Mouse (Mus musculus): ENCODE data around the gene Ctnnb1. TPM values are rescaled to one million over a fixed set of nuclear protein-coding genes. Genes with fewer than 3 reads are reported as not detected.
"Not testable (repeated sequence)": the region's sequence is repeated elsewhere in the genome, so short reads cannot be mapped to it uniquely, and the experiment has no call there.

Ctnnb1 gene
- polyA plus RNA-seq (2012; rRNA removed): 82.5 and 250 TPM in 2 replicates

- DNase-seq (ENCODE audit: low read depth): no peak
Observed at GRCm38 (mm10) chr9:120929081-120929480, at the start of gene Ctnnb1. Gene Ctnnb1 (plus strand): TSS chr9:120929216.

- DNase-seq (ENCODE audit: low read depth): no peak
Observed at GRCm38 (mm10) chr9:120880286-120880685, 48.7 kb upstream of the Ctnnb1 start.

GRCm38 (mm10) chr9:120881121-120881520, 47.9 kb upstream of the Ctnnb1 start:
- DNase-seq (ENCODE audit: low read depth): no peak

- DNase-seq (ENCODE audit: low read depth): no peak
Observed at GRCm38 (mm10) chr9:120881839-120882238, 47.2 kb upstream of the Ctnnb1 start.

- no peak for DNase-seq (ENCODE audit: low read depth)
Observed at GRCm38 (mm10) chr9:120884726-120885125, 44.3 kb upstream of the Ctnnb1 start.

GRCm38 (mm10) chr9:120887631-120888030, 41.4 kb upstream of the Ctnnb1 start:
- no peak for DNase-seq (ENCODE audit: low read depth)

GRCm38 (mm10) chr9:120893435-120893834, 35.6 kb upstream of the Ctnnb1 start:
- no peak for DNase-seq (ENCODE audit: low read depth)

GRCm38 (mm10) chr9:120893971-120894370, 35.0 kb upstream of the Ctnnb1 start:
- DNase-seq (ENCODE audit: low read depth): no peak

GRCm38 (mm10) chr9:120894376-120894775, 34.6 kb upstream of the Ctnnb1 start:
- no peak for DNase-seq (ENCODE audit: low read depth)

GRCm38 (mm10) chr9:120896502-120896901, 32.5 kb upstream of the Ctnnb1 start:
- DNase-seq (ENCODE audit: low read depth): no peak

- no peak for DNase-seq (ENCODE audit: low read depth)
Observed at GRCm38 (mm10) chr9:120897269-120897668, 31.7 kb upstream of the Ctnnb1 start.

- DNase-seq (ENCODE audit: low read depth): no peak
Observed at GRCm38 (mm10) chr9:120899833-120900232, 29.2 kb upstream of the Ctnnb1 start.

GRCm38 (mm10) chr9:120900338-120901274, 28.4 kb upstream of the Ctnnb1 start:
- no peak for DNase-seq (ENCODE audit: low read depth)

- DNase-seq (ENCODE audit: low read depth): no peak
Observed at GRCm38 (mm10) chr9:120902562-120902961, 26.5 kb upstream of the Ctnnb1 start.

- DNase-seq (ENCODE audit: low read depth): no peak
Observed at GRCm38 (mm10) chr9:120908461-120908860, 20.6 kb upstream of the Ctnnb1 start.

GRCm38 (mm10) chr9:120913152-120913551, 15.9 kb upstream of the Ctnnb1 start:
- DNase-seq (ENCODE audit: low read depth): no peak

- DNase-seq (ENCODE audit: low read depth): no peak
Observed at GRCm38 (mm10) chr9:120914429-120914828, 14.6 kb upstream of the Ctnnb1 start.

GRCm38 (mm10) chr9:120914877-120915459, 14.0 kb upstream of the Ctnnb1 start:
- DNase-seq (ENCODE audit: low read depth): no peak

GRCm38 (mm10) chr9:120917619-120918018, 11.4 kb upstream of the Ctnnb1 start:
- not testable (repeated sequence) for DNase-seq (ENCODE audit: low read depth)

GRCm38 (mm10) chr9:120918211-120918610, 10.8 kb upstream of the Ctnnb1 start:
- no peak for DNase-seq (ENCODE audit: low read depth)

- no peak for DNase-seq (ENCODE audit: low read depth)
Observed at GRCm38 (mm10) chr9:120918642-120919041, 10.4 kb upstream of the Ctnnb1 start.

- no peak for DNase-seq (ENCODE audit: low read depth)
Observed at GRCm38 (mm10) chr9:120919130-120919529, 9.9 kb upstream of the Ctnnb1 start.

GRCm38 (mm10) chr9:120926126-120926525, 2.9 kb upstream of the Ctnnb1 start:
- no peak for DNase-seq (ENCODE audit: low read depth)

Data from gonadal fat pad, adult 2 months (tissue).